Mouse (Mus musculus) heart, embryonic 12.5 days (tissue): ENCODE results near the gene Mxd4. TPM values are rescaled to one million over a fixed set of nuclear protein-coding genes. Genes with fewer than 3 reads are reported as not detected.

ENCODE experiments used
- ATAC-seq: fragments of 200-750 bp; cut with Nextera tagmentation; 2 replicates; pipeline ENCODE4 v1.8.0; 2017; ENCODE audit warnings: moderate TSS enrichment, moderate library complexity; ENCODE audit not compliant: insufficient number of reproducible peaks, low FRiP score
- H3K27ac ChIP-seq: fragments of 300-500 bp; sonication (generic); 2 replicates; pipeline ENCODE4 v1.5.1; 2016; ENCODE audit warnings: mild to moderate bottlenecking, moderate library complexity; ENCODE audit not compliant: poor library complexity, severe bottlenecking
- H3K27me3 ChIP-seq: fragments of 300-500 bp; sonication (generic); replicated peaks from 2 replicates; pipeline ENCODE4 v1.6.1; 2016; ENCODE audit warnings: mild to moderate bottlenecking, moderate library complexity
- H3K36me3 ChIP-seq: fragments of 300-500 bp; sonication (generic); 2 replicates; pipeline ENCODE4 v1.6.1; 2016; ENCODE audit warnings: mild to moderate bottlenecking, moderate library complexity
- H3K4me1 ChIP-seq: fragments of 300-500 bp; sonication (generic); replicated peaks from 2 replicates; pipeline ENCODE4 v1.6.1; 2016; ENCODE audit warnings: mild to moderate bottlenecking
- H3K4me2 ChIP-seq: fragments of 300-500 bp; sonication (generic); 2 replicates; pipeline ENCODE4 v1.6.1; 2016; ENCODE audit warnings: mild to moderate bottlenecking, moderate library complexity
- H3K4me3 ChIP-seq: fragments of 300-500 bp; sonication (generic); 2 replicates; pipeline ENCODE4 v1.5.1; 2016; ENCODE audit warnings: mild to moderate bottlenecking
- H3K9ac ChIP-seq: fragments of 300-500 bp; sonication (generic); 2 replicates; pipeline ENCODE4 v1.6.1; 2016; ENCODE audit warnings: mild to moderate bottlenecking, moderate library complexity
- H3K9me3 ChIP-seq: fragments of 300-500 bp; sonication (generic); replicated peaks from 2 replicates; pipeline ENCODE4 v1.6.1; 2016; ENCODE audit warnings: mild to moderate bottlenecking, moderate library complexity
- WGBS: fragments of 180-500 bp; shearing (Covaris S2); methylation state at CpG from one replicate; pipeline ENCODE4 v1.1.7; 2016; 5-methylcytosine and 5-hydroxymethylcytosine counted together
- polyA plus RNA-seq: library from polyadenylated mRNA; unstranded; fragments of >200 nt; fragmentation: Nextera tagmentation; extraction: Ambion mirVana; gene quantifications from 2 replicates; pipeline ENCODE4 v1.2.1, GENCODE M21; 2016

Gene Mxd4
- polyA plus RNA-seq, 1 experiment from 2014 or later, result 23.8 TPM

DNA sequence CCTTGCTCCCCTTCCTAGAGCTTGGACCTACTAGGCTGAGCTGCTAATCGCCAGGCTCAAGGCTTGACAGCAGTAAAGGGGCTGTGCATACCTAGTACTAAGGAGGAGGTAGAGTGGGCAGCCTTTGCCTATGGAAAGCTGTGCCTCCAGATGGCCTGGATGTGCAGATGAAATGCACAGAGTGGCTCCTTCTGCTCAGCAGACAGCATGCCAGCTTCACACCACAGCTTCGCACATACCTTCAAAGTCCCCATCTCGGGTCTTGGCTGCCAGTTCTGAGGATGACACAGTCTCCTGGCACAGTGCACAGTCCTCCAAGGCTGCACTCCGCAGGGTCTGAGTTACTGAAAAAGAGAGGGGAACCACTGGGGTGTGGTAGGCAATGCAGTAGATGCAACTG lies 9.7 kb upstream of the Mxd4 start:
- H3K4me2 ChIP-seq, result no peak overlapping the region
- no peak overlapping the region for H3K9ac ChIP-seq
- H3K27ac ChIP-seq, result no peak overlapping the region
- H3K36me3 ChIP-seq, result no peaks in the 10 kb centered on the region
- 77% methylated on average over 4 of the region's 4 CpGs for WGBS
- H3K4me1 ChIP-seq, result peaks cover 8% of the 10 kb centered on the region
- no peak for ATAC-seq
- no peak overlapping the region for H3K4me3 ChIP-seq
- no peaks in the 10 kb centered on the region for H3K9me3 ChIP-seq
- 0 out of 2 replicates have a peak, but pooled peaks cover 5% of the 10 kb centered on the region for H3K27me3 ChIP-seq

DNA sequence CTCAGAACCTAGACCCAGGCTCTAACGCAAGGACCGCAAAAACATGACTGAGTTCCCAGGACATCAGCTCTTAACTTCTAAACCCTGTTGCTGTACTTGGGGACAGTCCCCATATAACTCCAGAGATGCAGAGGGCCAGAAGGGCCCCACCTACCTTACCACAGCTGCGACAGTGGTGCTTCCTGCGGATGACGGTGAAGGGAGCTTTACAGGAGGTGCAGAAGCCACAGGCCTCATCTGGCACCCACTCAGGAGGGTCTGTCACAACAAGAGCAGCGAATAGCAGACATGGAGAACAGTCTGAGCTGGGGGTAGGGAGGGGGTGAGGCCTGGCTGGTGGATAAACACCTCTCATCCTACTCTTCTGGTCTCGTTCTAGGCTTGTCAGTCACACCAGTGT lies 8.9 kb upstream of the Mxd4 start:
- H3K4me1 ChIP-seq, result peaks cover 9% of the 10 kb centered on the region
- no peaks in the 10 kb centered on the region for H3K9me3 ChIP-seq
- 68% methylated on average over 7 of the region's 7 CpGs for WGBS
- no peak overlapping the region for H3K4me2 ChIP-seq
- no peaks in the 10 kb centered on the region for H3K36me3 ChIP-seq
- H3K27me3 ChIP-seq, result 0 out of 2 replicates have a peak, but pooled peaks cover 5% of the 10 kb centered on the region
- no peak overlapping the region for H3K4me3 ChIP-seq
- no peak overlapping the region for H3K27ac ChIP-seq
- no peak overlapping the region for H3K9ac ChIP-seq
- ATAC-seq, result no peak

GRCm38 (mm10) chr5:34195786-34196185 lies 8.3 kb upstream of the Mxd4 start:
- ATAC-seq, result no peak

DNA sequence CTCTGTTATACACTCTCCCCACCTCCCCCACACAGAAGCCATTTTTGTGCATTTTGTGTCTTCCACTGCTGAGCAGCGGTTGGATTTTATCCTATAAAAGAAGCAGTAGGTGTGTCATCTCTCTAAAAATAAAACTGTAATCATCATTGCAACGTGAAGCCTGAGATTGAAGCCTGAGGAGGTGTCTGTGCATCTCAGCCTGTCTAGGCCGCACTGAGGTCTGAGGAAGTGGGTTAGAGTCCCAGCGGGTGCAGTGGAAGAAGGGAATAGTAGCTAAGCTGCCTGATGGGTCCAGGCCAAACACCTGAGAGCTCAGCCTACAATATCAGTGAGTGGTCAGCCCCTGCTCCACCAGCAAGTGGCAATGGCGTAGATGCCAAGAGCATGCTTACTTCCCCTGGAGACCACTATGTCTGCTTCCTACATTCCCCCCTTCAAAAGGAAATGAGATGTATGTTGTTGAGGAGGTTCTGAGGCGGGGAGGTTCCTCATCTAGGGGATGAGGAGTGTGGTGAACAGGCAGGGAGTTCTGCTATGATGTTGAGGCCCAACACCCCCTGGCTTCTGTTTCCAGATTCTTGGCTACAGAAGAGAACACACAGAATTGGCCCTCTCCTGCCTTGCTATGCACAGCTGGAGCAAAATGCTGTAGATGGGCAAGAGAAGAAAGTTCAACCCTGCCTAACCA lies 7.6 kb upstream of the Mxd4 start:
- no peak overlapping the region for H3K27ac ChIP-seq
- H3K4me1 ChIP-seq, result peaks cover 12% of the 10 kb centered on the region
- 0 out of 2 replicates have a peak, but pooled peaks cover 5% of the 10 kb centered on the region for H3K27me3 ChIP-seq
- no peak overlapping the region for H3K4me3 ChIP-seq
- H3K36me3 ChIP-seq, result no peaks in the 10 kb centered on the region
- no peak overlapping the region for H3K4me2 ChIP-seq
- H3K9ac ChIP-seq, result no peak overlapping the region
- no peaks in the 10 kb centered on the region for H3K9me3 ChIP-seq
- no peak for ATAC-seq
- 66% methylated on average over 6 of the region's 6 CpGs for WGBS

More at GRCm38 (mm10) chr5:34195786-34196185, 8.3 kb upstream of the Mxd4 start:
- no peak overlapping the region for H3K9ac ChIP-seq
- no peak overlapping the region for H3K4me2 ChIP-seq
- H3K27me3 ChIP-seq, result 0 out of 2 replicates have a peak, but pooled peaks cover 5% of the 10 kb centered on the region
- H3K4me1 ChIP-seq, result peaks cover 9% of the 10 kb centered on the region
- no peak overlapping the region for H3K27ac ChIP-seq
- WGBS, result 91% methylated on average over 12 of the region's 12 CpGs
- H3K9me3 ChIP-seq, result no peaks in the 10 kb centered on the region
- no peaks in the 10 kb centered on the region for H3K36me3 ChIP-seq
- no peak overlapping the region for H3K4me3 ChIP-seq

DNA sequence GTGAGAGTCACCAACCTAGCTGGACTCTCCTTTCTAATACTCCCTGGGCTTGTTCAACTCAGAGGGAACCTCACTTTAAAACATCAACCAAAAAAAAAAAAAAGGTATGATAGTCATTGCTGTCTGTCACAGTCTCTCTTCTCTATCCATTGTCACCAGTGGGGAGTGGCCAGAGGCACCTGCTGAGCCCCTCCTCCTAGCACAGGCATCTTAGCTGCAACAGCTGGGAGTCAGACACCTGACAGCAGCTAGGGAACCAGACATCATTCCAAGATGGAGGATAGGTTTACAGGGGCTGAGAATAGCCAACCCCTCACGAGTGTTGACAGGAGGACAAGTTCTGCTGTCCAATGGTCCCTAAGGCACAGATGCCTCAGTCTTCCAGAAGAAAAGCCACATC lies 6.9 kb upstream of the Mxd4 start:
- WGBS, result 70% methylated on average over 1 of the region's 1 CpGs
- no peak overlapping the region for H3K4me2 ChIP-seq
- no peaks in the 10 kb centered on the region for H3K36me3 ChIP-seq
- no peak overlapping the region for H3K9ac ChIP-seq
- no peak for ATAC-seq
- H3K27me3 ChIP-seq, result 0 out of 2 replicates have a peak, but pooled peaks cover 5% of the 10 kb centered on the region
- no peaks in the 10 kb centered on the region for H3K9me3 ChIP-seq
- no peak overlapping the region for H3K27ac ChIP-seq
- H3K4me3 ChIP-seq, result no peak overlapping the region
- peaks cover 17% of the 10 kb centered on the region for H3K4me1 ChIP-seq

DNA sequence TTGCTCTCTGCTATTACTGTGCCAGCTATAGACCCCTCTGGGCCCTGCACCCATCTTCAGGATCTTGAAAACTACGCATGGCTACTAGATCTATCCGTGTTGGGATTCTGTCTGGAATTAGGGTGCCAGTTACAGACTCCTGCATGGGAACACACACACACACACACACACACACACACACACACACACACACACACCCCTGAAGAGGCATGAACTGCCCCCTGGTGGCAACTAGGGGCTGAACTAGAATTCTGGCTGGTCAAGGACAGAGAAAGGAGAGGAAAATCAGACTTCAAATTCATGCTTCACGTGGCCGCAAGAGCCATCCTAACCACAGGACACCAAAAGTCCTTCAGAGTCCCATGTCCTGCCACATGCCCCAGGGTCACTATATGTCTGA lies 4.3 kb upstream of the Mxd4 start:
- Histone ChIP-seq H3K4me2 (no peak overlapping the region), H3K27me3 (no peaks in the 10 kb centered on the region), H3K9me3 (no peaks in the 10 kb centered on the region), H3K27ac (no peak overlapping the region), H3K9ac (no peak overlapping the region), H3K36me3 (no peaks in the 10 kb centered on the region), H3K4me3 (no peak overlapping the region), H3K4me1 (peaks cover 29% of the 10 kb centered on the region)
- WGBS, result 83% methylated on average over 4 of the region's 4 CpGs
- ATAC-seq, result no peak

DNA sequence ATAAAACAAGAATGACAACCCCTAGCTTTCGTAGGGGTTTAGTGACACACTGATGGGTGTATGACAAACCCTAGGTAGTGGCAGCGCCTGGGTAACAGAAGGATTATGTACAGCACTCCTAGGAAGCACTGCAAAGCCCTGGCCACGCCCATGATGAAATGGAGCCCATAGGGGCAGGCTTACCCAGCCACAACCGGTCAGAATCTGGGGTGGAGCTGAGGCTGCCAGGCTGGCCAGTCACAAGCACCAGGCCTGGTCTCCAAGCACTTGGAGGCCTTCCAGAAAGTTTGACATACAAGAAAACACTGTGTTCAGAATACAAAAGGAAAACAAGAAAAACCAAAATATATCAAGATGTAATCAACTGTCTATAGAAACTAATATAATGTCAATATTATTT lies 3.5 kb upstream of the Mxd4 start:
- Histone ChIP-seq H3K4me2 (no peak overlapping the region), H3K27ac (no peak overlapping the region), H3K27me3 (no peaks in the 10 kb centered on the region), H3K9ac (no peak overlapping the region), H3K9me3 (no peaks in the 10 kb centered on the region), H3K36me3 (no peaks in the 10 kb centered on the region), H3K4me3 (no peak overlapping the region), H3K4me1 (peaks cover 36% of the 10 kb centered on the region)
- no peak for ATAC-seq
- 51% methylated on average over 4 of the region's 4 CpGs for WGBS

DNA sequence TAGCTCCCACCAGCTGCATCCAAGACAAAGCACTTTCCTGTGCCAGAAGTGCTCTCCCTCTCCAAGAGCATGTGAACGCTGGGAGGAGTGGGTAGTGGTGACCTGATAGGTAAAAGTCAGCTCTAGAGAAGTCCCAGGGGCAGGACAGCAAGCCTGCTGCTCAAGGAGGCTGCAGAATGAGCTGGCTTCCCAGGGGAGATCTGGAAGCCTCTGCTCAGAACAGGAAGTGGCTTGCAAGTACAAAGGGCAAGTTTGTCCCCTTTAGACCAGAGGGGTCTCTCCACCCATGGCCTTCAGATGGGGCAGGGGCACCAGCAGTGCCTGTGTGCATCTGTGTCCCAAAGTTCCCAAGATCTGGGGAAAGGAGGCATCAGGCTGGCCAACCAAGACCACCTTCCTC lies 2.0 kb upstream of the Mxd4 start:
- H3K4me3 ChIP-seq, result no peak overlapping the region
- H3K9me3 ChIP-seq, result no peaks in the 10 kb centered on the region
- H3K9ac ChIP-seq, result no peak overlapping the region
- peaks cover 51% of the 10 kb centered on the region for H3K4me1 ChIP-seq
- no peaks in the 10 kb centered on the region for H3K36me3 ChIP-seq
- H3K27me3 ChIP-seq, result no peaks in the 10 kb centered on the region
- 41% methylated on average over 1 of the region's 1 CpGs for WGBS
- no peak overlapping the region for H3K27ac ChIP-seq
- no peak overlapping the region for H3K4me2 ChIP-seq
- no peak for ATAC-seq

DNA sequence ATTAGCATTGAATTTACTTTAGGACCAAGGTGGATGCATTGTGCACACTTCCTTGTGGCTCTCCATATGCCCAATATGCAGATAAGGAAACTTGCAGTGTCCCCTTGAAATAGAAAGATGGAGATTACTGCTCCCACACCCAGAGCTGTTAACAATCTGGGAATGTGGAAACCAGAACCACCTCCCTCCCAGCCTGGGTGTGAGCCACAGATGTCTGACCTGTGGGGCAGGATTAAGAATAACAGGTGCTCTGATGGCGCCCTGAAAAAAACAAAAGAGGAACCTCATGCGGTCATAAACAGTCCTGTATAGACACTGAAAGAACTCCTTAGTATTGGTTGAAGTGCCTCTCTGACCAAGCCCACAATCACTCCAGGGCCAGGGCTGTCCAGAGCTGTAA lies 1.3 kb upstream of the Mxd4 start:
- 69% methylated on average over 2 of the region's 2 CpGs for WGBS
- no peak for ATAC-seq
- no peak overlapping the region for H3K9ac ChIP-seq
- H3K27ac ChIP-seq, result no peak overlapping the region
- no peaks in the 10 kb centered on the region for H3K36me3 ChIP-seq
- H3K27me3 ChIP-seq, result no peaks in the 10 kb centered on the region
- peaks cover 58% of the 10 kb centered on the region for H3K4me1 ChIP-seq
- peak overlapping the region; percentile 93; the same call in 1 of the 2 replicates for H3K4me3 ChIP-seq
- peak overlapping the region; percentile 72 for H3K4me2 ChIP-seq
- H3K9me3 ChIP-seq, result no peaks in the 10 kb centered on the region

- Histone ChIP-seq H3K4me1 (peaks cover 77% of the 10 kb centered on the region), H3K27me3 (no peaks in the 10 kb centered on the region), H3K4me3 (peak overlapping the region; percentile 93), H3K9me3 (no peaks in the 10 kb centered on the region), H3K9ac (peak overlapping the region; percentile 91), H3K27ac (peak overlapping the region; percentile 86), H3K36me3 (peaks cover 7% of the 10 kb centered on the region; the same call in 1 of the 2 replicates), H3K4me2 (peak overlapping the region; percentile 79)
- under 1% methylated on average over 46 of the region's 46 CpGs for WGBS
- ATAC-seq, result peak; percentile 41; the same call in 1 of the 2 replicates
These were observed 544 bp downstream of the Mxd4 start for GRCm38 (mm10) chr5:34186961-34187391.

DNA sequence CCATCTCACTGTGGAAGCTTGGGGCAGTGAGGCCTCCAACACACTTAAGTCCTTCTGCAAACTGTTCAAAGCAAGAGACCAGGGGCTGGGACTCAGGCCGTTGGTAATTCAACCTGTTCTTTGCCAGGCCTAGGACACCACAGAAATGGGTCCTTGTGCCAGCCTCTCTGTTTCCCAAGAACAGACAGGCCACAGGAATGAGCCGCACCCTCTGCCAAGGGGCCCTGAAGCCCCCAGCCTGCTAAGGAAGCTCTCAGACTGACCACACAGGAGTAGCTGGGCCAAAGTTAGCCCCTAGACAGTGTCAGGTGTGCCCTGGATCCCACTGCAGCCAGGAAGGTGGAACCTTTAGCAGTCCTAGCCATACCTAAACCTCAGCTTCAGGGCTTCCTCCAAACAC lies 1.1 kb downstream of the Mxd4 start:
- WGBS, result 54% methylated on average over 2 of the region's 2 CpGs
- Histone ChIP-seq H3K36me3 (peaks cover 11% of the 10 kb centered on the region; the same call in 1 of the 2 replicates), H3K9me3 (no peaks in the 10 kb centered on the region), H3K9ac (peak overlapping the region; percentile 91), H3K4me1 (peaks cover 74% of the 10 kb centered on the region), H3K4me2 (peak overlapping the region; percentile 79), H3K4me3 (peak overlapping the region; percentile 93), H3K27ac (0 out of 2 replicates have a peak overlapping the region, but pooled peaks have one; percentile 86), H3K27me3 (no peaks in the 10 kb centered on the region)
- ATAC-seq, result no peak
